Mouse (Mus musculus): ENCODE measurements around the gene 2310009B15Rik. TPM values are rescaled to one million over a fixed set of nuclear protein-coding genes. Genes with fewer than 3 reads are reported as not detected.

The 2310009B15Rik gene
- total and polyA plus RNA-seq, 3 experiments, result 10.4 to 19.3 TPM; not detected in 1

DNA sequence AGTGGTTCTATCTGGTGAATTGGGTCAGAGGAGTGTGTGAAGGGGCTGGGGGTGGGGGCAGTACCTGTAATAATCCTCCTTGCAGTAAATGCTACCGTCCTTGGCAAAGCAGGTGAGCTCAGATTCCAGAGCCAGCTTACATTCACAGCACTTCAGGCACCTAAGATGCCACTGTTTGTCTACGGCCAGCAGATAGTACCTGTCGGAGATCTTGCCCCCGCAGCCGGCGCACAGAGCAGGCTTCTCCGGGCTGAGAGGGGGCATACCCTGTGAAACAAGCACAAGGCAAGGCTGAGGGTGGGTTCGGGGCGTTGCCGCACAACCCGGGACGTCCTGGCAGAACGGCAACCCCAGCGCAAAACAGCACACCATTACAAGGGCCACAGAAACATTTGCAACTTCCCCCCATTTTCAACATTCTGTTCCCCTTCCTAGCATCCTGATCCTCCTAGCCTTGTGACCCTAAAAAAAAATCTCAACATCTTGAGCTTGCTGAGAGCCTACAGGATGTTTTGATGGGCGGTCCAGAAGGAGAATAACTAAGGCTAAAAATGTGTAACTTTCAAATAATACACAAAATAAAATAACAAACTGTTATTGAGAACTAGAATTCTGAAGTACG is 16.7 kb downstream of the 2310009B15Rik start:
- no peaks in the 10 kb centered on the region; the same call in 1 of the 2 replicates for H3K79me2 ChIP-seq (ENCODE audit: control insufficient read depth, insufficient read depth, low read length, poor library complexity)
- no peak overlapping the region for H3K27ac ChIP-seq (ENCODE audit: control insufficient read depth, low read depth, low read length)
- no peaks in the 10 kb centered on the region for H3K9me3 ChIP-seq (replicated peaks; ENCODE audit: insufficient read depth, low read length)
- no peak overlapping the region for H3K4me3 ChIP-seq (ENCODE audit: control insufficient read depth in 1 of 2, insufficient read depth in 1 of 2, low read depth in 2 of 2, low read length in 2 of 2)
- H3K4me1 ChIP-seq (ENCODE audit: control insufficient read depth in 1 of 2, insufficient read depth in 2 of 2, low read length in 2 of 2), result no peaks in the 10 kb centered on the region
- no peak for DNase-seq (ENCODE audit: low read depth, low spot score)
- peaks cover 0 to 5% of the 10 kb centered on the region in 2 experiments; a peak in 2 of 4 replicates for H3K36me3 ChIP-seq (ENCODE audit: control insufficient read depth in 1 of 2, insufficient read depth in 2 of 2, low read length in 2 of 2)
- TF ChIP-seq POLR2AphosphoS2 (IDR thresholded peaks at IDR 0.05; ENCODE audit: low read length), result no peak
- no peak for TF ChIP-seq BHLHE40 (IDR thresholded peaks at IDR 0.05; ENCODE audit: borderline replicate concordance, low read depth, low read length)
- no peak for TF ChIP-seq MYC (IDR thresholded peaks at IDR 0.05; ENCODE audit: low read depth, low read length)
- H3K27me3 ChIP-seq (ENCODE audit: control insufficient read depth in 1 of 2, insufficient read depth in 2 of 2, low read length in 2 of 2), result no peaks in the 10 kb centered on the region
- no peak overlapping the region for H3K9ac ChIP-seq (ENCODE audit: control insufficient read depth, low read depth, low read length, poor library complexity, severe bottlenecking)

- Histone ChIP-seq H3K36me3 (ENCODE audit: control insufficient read depth in 1 of 2, insufficient read depth in 2 of 2, low read length in 2 of 2) (peaks cover 0 to 4% of the 10 kb centered on the region in 2 experiments; a peak in 2 of 4 replicates), H3K9ac (ENCODE audit: control insufficient read depth, low read depth, low read length, poor library complexity, severe bottlenecking) (no peak overlapping the region), H3K79me2 (ENCODE audit: control insufficient read depth, insufficient read depth, low read length, poor library complexity) (no peaks in the 10 kb centered on the region; the same call in 1 of the 2 replicates), H3K9me3 (replicated peaks; ENCODE audit: insufficient read depth, low read length) (no peaks in the 10 kb centered on the region), H3K4me1 (ENCODE audit: control insufficient read depth in 1 of 2, insufficient read depth in 2 of 2, low read length in 2 of 2) (no peaks in the 10 kb centered on the region), H3K27ac (ENCODE audit: control insufficient read depth, low read depth, low read length) (no peak overlapping the region), H3K4me3 (ENCODE audit: control insufficient read depth in 1 of 2, insufficient read depth in 1 of 2, low read depth in 2 of 2, low read length in 2 of 2) (no peak overlapping the region), H3K27me3 (ENCODE audit: control insufficient read depth in 1 of 2, insufficient read depth in 2 of 2, low read length in 2 of 2) (no peaks in the 10 kb centered on the region)
- no peak for DNase-seq (ENCODE audit: low read depth, low spot score)
- TF ChIP-seq POLR2AphosphoS5 (IDR thresholded peaks at IDR 0.05; ENCODE audit: borderline replicate concordance, low read depth, low read length) (no peak), GATA1 (IDR thresholded peaks at IDR 0.05; ENCODE audit: low read depth, low read length) (no peak), SIN3A (IDR thresholded peaks at IDR 0.05; ENCODE audit: low read length) (no peak), EP300 (IDR thresholded peaks at IDR 0.05; ENCODE audit: low read depth in 1 of 2, low read length in 2 of 2) (no peak), TCF12 (IDR thresholded peaks at IDR 0.05; ENCODE audit: low read depth, low read length) (no peak), MAX (IDR thresholded peaks at IDR 0.05; ENCODE audit: low read length) (no peak), NELFE (IDR thresholded peaks at IDR 0.05; ENCODE audit: low read depth, low read length) (no peak)
These were observed 17.4 kb downstream of the 2310009B15Rik start for GRCm38 (mm10) chr1:138839291-138839690.

- Histone ChIP-seq H3K27ac (ENCODE audit: control insufficient read depth, low read depth, low read length) (no peak overlapping the region), H3K79me2 (ENCODE audit: control insufficient read depth, insufficient read depth, low read length, poor library complexity) (no peaks in the 10 kb centered on the region), H3K9me3 (replicated peaks; ENCODE audit: insufficient read depth, low read length) (no peaks in the 10 kb centered on the region), H3K36me3 (ENCODE audit: control insufficient read depth in 1 of 2, insufficient read depth in 2 of 2, low read length in 2 of 2) (peaks cover 0 to 3% of the 10 kb centered on the region in 2 experiments; a peak in 2 of 4 replicates), H3K9ac (ENCODE audit: control insufficient read depth, low read depth, low read length, poor library complexity, severe bottlenecking) (no peak overlapping the region), H3K4me3 (ENCODE audit: control insufficient read depth in 1 of 2, insufficient read depth in 1 of 2, low read depth in 2 of 2, low read length in 2 of 2) (no peak overlapping the region), H3K27me3 (ENCODE audit: control insufficient read depth in 1 of 2, insufficient read depth in 2 of 2, low read length in 2 of 2) (no peaks in the 10 kb centered on the region), H3K4me1 (ENCODE audit: control insufficient read depth in 1 of 2, insufficient read depth in 2 of 2, low read length in 2 of 2) (no peaks in the 10 kb centered on the region)
- DNase-seq (ENCODE audit: low read depth, low spot score), result no peak
- TF ChIP-seq MAFK (IDR thresholded peaks at IDR 0.05; ENCODE audit: borderline replicate concordance, low read depth, low read length) (no peak), NRF1 (IDR thresholded peaks at IDR 0.05; ENCODE audit: insufficient read depth, low read depth, low read length, poor library complexity, severe bottlenecking) (no peak), MXI1 (IDR thresholded peaks at IDR 0.05; ENCODE audit: low read depth, low read length) (no peak), POLR2AphosphoS5 (IDR thresholded peaks at IDR 0.05; ENCODE audit: borderline replicate concordance, low read depth, low read length) (no peak), KAT2A (conservative IDR thresholded peaks at IDR 0.05; ENCODE audit: low read depth, low read length) (no peak), POLR2A (IDR thresholded peaks at IDR 0.05; ENCODE audit: control insufficient read depth in 1 of 2, insufficient read depth in 1 of 2, low read depth in 1 of 2, low read length in 2 of 2, poor library complexity in 1 of 2) (no peak), UBTF (IDR thresholded peaks at IDR 0.05; ENCODE audit: borderline replicate concordance, insufficient read depth, low read depth, low read length) (no peak), MEF2A (IDR thresholded peaks at IDR 0.05; ENCODE audit: extremely low read depth, insufficient replicate concordance, low read depth, low read length, poor library complexity, severe bottlenecking) (no peak), ELF1 (IDR thresholded peaks at IDR 0.05; ENCODE audit: low read depth, low read length) (no peak), POLR2AphosphoS2 (IDR thresholded peaks at IDR 0.05; ENCODE audit: low read length) (no peak), USF1 (IDR thresholded peaks at IDR 0.05; ENCODE audit: low read depth, low read length) (no peak), MYB (IDR thresholded peaks at IDR 0.05; ENCODE audit: low read depth, low read length) (no peak), USF2 (IDR thresholded peaks at IDR 0.05; ENCODE audit: borderline replicate concordance in 1 of 2, insufficient read depth in 1 of 2, low read depth in 1 of 2, low read length in 2 of 2) (no peak), TAL1 (IDR thresholded peaks at IDR 0.05; ENCODE audit: low read length) (no peak)
These were observed 18.6 kb downstream of the 2310009B15Rik start for GRCm38 (mm10) chr1:138837786-138838743.
